Mouse (Mus musculus): ENCODE measurements around the gene Enthd1. TPM values are rescaled to one million over a fixed set of nuclear protein-coding genes. Genes with fewer than 3 reads are reported as not detected.

The Enthd1 gene
- total and polyA plus RNA-seq, 2 experiments from 2014 or later, result not detected

DNA sequence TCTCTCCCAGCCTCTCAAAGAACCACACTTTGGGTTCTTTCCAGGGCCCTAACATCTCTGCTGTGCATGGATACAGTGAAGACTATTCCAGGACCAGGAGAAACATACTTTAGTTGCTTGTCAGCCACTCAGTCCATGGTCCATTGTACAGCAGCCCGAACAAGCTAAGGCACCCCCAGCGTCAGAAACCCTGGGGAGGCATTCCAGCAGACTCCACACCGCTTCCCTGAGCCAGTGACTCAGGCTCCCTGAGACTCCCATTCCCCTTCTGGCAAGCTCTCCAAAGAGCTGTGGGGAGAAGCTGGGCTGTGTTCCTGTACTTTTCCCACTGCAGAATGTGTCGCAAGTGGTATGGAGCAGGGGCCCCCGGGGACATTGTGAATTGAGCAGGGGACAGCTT, 128.0 kb downstream of the Enthd1 start:
- 68% methylated on average over 5 of the region's 5 CpGs for WGBS
- Histone ChIP-seq H3K4me2 (ENCODE audit: low read depth, low read length, poor library complexity, severe bottlenecking) (no peak overlapping the region), H3K9ac (replicated peaks; ENCODE audit: low read length, poor library complexity, severe bottlenecking) (no peak overlapping the region), H3K27ac (ENCODE audit: low read depth, low read length) (no peak overlapping the region), H3K36me3 (ENCODE audit: insufficient read depth, low read length) (no peaks in the 10 kb centered on the region), H3K4me3 (ENCODE audit: low read depth, low read length) (no peak overlapping the region), H3K4me1 (ENCODE audit: insufficient read depth, low read length) (no peaks in the 10 kb centered on the region; the same call in 1 of the 2 replicates), H3K27me3 (ENCODE audit: insufficient read depth, low read length) (no peaks in the 10 kb centered on the region), H3K9me3 (ENCODE audit: low read length) (no peaks in the 10 kb centered on the region)
- ATAC-seq (ENCODE audit: low FRiP score), result no peak
- no peak for TF ChIP-seq CTCF (IDR thresholded peaks at IDR 0.05)
- DNase-seq (ENCODE audit: low spot score), result no peak

DNA sequence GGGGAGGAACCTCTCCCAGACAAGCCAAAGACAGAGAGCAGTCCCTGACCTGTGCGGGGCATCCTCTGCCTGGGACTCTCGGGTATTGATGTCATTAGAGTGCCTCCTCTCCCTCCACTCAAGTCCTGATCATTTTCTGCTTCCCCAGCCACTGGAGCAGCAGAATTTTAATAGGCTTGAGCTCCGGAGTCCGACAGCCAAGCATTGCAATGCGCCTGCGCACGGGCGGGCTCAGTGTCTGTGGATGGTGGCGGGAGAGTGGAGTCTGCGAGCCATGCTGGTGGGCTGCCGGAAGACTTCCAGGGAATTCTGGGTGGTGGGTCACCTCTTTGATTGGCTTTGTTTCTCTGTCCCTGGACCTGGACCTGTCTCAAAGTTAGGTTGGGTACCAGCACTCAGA, 134.6 kb downstream of the Enthd1 start:
- Histone ChIP-seq H3K9ac (replicated peaks; ENCODE audit: low read length, poor library complexity, severe bottlenecking) (no peak overlapping the region), H3K4me3 (ENCODE audit: low read depth, low read length) (no peak overlapping the region), H3K36me3 (ENCODE audit: insufficient read depth, low read length) (no peaks in the 10 kb centered on the region), H3K27ac (ENCODE audit: low read depth, low read length) (no peak overlapping the region), H3K4me2 (ENCODE audit: low read depth, low read length, poor library complexity, severe bottlenecking) (peak overlapping the region; percentile 13; the same call in 1 of the 2 replicates), H3K27me3 (ENCODE audit: insufficient read depth, low read length) (no peaks in the 10 kb centered on the region), H3K4me1 (ENCODE audit: insufficient read depth, low read length) (no peaks in the 10 kb centered on the region; the same call in 1 of the 2 replicates), H3K9me3 (ENCODE audit: low read length) (no peaks in the 10 kb centered on the region)
- peak; percentile 55 for DNase-seq (ENCODE audit: low spot score)
- no peak for TF ChIP-seq CTCF (IDR thresholded peaks at IDR 0.05)
- 58% methylated on average over 11 of the region's 11 CpGs for WGBS
- ATAC-seq (ENCODE audit: low FRiP score), result no peak

GRCm38 (mm10) chr15:80418146-80418545, 146.8 kb downstream of the Enthd1 start:
- no peak overlapping the region for H3K4me2 ChIP-seq (ENCODE audit: low read depth, low read length, poor library complexity, severe bottlenecking)
- no peak overlapping the region for H3K9ac ChIP-seq (replicated peaks; ENCODE audit: low read length, poor library complexity, severe bottlenecking)
- no peak for ATAC-seq (ENCODE audit: low FRiP score)
- no peaks in the 10 kb centered on the region for H3K27me3 ChIP-seq (ENCODE audit: insufficient read depth, low read length)
- no peak for TF ChIP-seq CTCF (IDR thresholded peaks at IDR 0.05)
- no peaks in the 10 kb centered on the region for H3K36me3 ChIP-seq (ENCODE audit: insufficient read depth, low read length)
- DNase-seq (ENCODE audit: low spot score), result no peak
- 77% methylated on average over 2 of the region's 2 CpGs for WGBS
- no peak overlapping the region for H3K4me3 ChIP-seq (ENCODE audit: low read depth, low read length)
- no peaks in the 10 kb centered on the region for H3K9me3 ChIP-seq (ENCODE audit: low read length)
- H3K27ac ChIP-seq (ENCODE audit: low read depth, low read length), result no peak overlapping the region
- H3K4me1 ChIP-seq (ENCODE audit: insufficient read depth, low read length), result no peaks in the 10 kb centered on the region

GRCm38 (mm10) chr15:80417066-80417465, 147.9 kb downstream of the Enthd1 start:
- no peak for TF ChIP-seq CTCF (IDR thresholded peaks at IDR 0.05)
- ATAC-seq (ENCODE audit: low FRiP score) (no peak), DNase-seq (ENCODE audit: low spot score) (no peak)
- Histone ChIP-seq H3K4me1 (ENCODE audit: insufficient read depth, low read length) (no peaks in the 10 kb centered on the region), H3K4me2 (ENCODE audit: low read depth, low read length, poor library complexity, severe bottlenecking) (no peak overlapping the region), H3K27me3 (ENCODE audit: insufficient read depth, low read length) (no peaks in the 10 kb centered on the region), H3K36me3 (ENCODE audit: insufficient read depth, low read length) (no peaks in the 10 kb centered on the region), H3K9me3 (ENCODE audit: low read length) (no peaks in the 10 kb centered on the region), H3K9ac (replicated peaks; ENCODE audit: low read length, poor library complexity, severe bottlenecking) (no peak overlapping the region), H3K4me3 (ENCODE audit: low read depth, low read length) (no peak overlapping the region), H3K27ac (ENCODE audit: low read depth, low read length) (no peak overlapping the region)
- WGBS, result 67% methylated on average over 8 of the region's 9 CpGs

DNA sequence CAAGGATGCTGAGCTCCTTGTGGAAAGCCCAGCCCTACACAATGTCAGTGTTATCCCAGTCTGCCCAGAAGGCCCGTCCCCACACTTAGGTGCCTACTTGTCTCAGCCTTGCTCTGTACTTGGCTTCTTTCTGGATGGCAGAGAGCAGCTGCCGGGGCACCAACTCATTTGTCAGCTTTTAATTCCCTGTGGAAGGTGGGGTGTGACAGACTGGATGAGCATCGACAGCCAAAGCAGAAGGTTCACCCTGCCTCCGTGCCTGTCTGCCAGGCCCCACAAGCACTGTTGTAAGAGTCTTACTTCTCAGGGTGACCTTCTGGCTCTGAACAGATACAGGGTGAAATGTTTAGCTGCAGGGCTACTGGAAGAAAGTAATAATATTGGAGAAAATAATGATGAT, 149.8 kb downstream of the Enthd1 start:
- Histone ChIP-seq H3K27me3 (ENCODE audit: insufficient read depth, low read length) (no peaks in the 10 kb centered on the region), H3K36me3 (ENCODE audit: insufficient read depth, low read length) (no peaks in the 10 kb centered on the region), H3K9ac (replicated peaks; ENCODE audit: low read length, poor library complexity, severe bottlenecking) (no peak overlapping the region), H3K4me3 (ENCODE audit: low read depth, low read length) (no peak overlapping the region), H3K9me3 (ENCODE audit: low read length) (no peaks in the 10 kb centered on the region), H3K4me2 (ENCODE audit: low read depth, low read length, poor library complexity, severe bottlenecking) (no peak overlapping the region), H3K4me1 (ENCODE audit: insufficient read depth, low read length) (no peaks in the 10 kb centered on the region), H3K27ac (ENCODE audit: low read depth, low read length) (no peak overlapping the region)
- ATAC-seq (ENCODE audit: low FRiP score), result no peak
- DNase-seq (ENCODE audit: low spot score), result peak; percentile 35
- WGBS, result 71% methylated on average over 4 of the region's 4 CpGs
- no peak for TF ChIP-seq CTCF (IDR thresholded peaks at IDR 0.05)

DNA sequence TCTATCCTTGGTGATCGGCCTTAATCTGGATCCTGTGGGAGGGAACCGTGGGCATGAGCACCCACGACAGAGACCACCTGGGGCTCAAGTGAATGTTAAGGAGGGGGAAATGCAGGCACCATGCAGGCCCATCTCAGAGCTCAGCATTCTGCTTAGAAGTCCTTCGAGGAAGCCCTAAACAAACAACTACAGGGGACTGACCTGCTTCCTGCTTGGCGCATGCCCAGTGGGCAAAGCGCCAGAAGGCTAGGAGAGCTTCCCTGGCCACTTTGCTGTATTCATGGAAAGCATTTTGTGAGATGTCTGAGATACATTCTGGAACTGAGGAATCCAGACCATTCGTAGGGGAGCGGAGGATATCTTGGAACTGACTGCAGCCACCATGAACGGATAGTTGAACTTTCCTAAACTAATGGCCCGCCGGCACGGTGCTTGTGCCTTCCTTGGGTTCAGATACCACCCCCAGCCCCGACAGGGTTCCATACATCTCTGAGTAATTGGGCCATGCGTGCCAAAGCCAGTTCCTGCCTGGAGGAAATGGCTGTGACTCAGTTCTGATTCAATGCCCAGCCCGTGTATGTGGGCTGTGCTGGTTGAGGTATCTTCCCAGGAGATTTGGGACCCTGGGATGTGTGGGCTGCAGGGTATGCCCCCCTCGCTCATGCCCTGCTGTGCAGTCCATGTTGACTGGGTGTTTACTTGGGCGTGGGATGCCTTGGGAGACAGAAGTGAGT, 150.8 kb downstream of the Enthd1 start:
- Histone ChIP-seq H3K4me2 (ENCODE audit: low read depth, low read length, poor library complexity, severe bottlenecking) (no peak overlapping the region), H3K9ac (replicated peaks; ENCODE audit: low read length, poor library complexity, severe bottlenecking) (no peak overlapping the region), H3K4me1 (ENCODE audit: insufficient read depth, low read length) (no peaks in the 10 kb centered on the region), H3K9me3 (ENCODE audit: low read length) (no peaks in the 10 kb centered on the region), H3K4me3 (ENCODE audit: low read depth, low read length) (no peak overlapping the region), H3K36me3 (ENCODE audit: insufficient read depth, low read length) (no peaks in the 10 kb centered on the region), H3K27me3 (ENCODE audit: insufficient read depth, low read length) (no peaks in the 10 kb centered on the region), H3K27ac (ENCODE audit: low read depth, low read length) (no peak overlapping the region)
- WGBS, result 82% methylated on average over 17 of the region's 17 CpGs
- ATAC-seq (ENCODE audit: low FRiP score) (no peak), DNase-seq (ENCODE audit: low spot score) (peak; percentile 37)
- no peak for TF ChIP-seq CTCF (IDR thresholded peaks at IDR 0.05)

All from midbrain, postnatal 0 days (tissue).